Mouse (Mus musculus): ENCODE measurements around the gene Hoxc4. TPM values are rescaled to one million over a fixed set of nuclear protein-coding genes. Genes with fewer than 3 reads are reported as not detected.

The Hoxc4 gene
- polyA plus RNA-seq, 1 experiment from 2014 or later = 69.5 TPM

- WGBS = 0% methylated on average over 1 of the region's 1 CpGs
Measured at GRCm38 (mm10) chr15:102979936-102980335, 38.8 kb upstream of the Hoxc4 start.

DNA sequence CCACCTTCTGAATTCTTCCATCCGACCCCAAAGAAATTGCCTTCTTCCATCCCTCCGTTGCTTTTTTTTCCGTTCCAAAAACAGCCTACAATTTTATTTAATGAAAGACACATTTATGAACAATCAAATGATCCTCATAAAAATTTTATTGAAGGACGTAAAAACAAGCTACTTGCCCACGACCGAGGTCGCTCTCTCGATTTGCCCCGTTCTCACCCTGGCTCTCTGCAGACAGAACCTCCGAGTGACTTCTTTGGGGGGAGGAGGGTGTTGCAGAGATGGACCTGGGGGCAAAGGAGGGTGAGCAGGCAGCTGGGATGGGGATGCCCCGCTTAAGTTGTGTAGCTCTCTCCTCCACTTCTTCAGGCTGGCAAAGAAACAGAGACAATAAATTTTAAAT lies 38.4 kb upstream of the Hoxc4 start:
- WGBS = under 1% methylated on average over 11 of the region's 11 CpGs
- peak overlapping the region; percentile 92 for H3K4me3 ChIP-seq
- no peak for ATAC-seq (ENCODE audit: low FRiP score, low read depth)
- H3K27ac ChIP-seq = peak overlapping the region; percentile 95
- peaks cover 4% of the 10 kb centered on the region; the same call in 1 of the 2 replicates for H3K36me3 ChIP-seq
- no peaks in the 10 kb centered on the region for H3K9me3 ChIP-seq
- peaks cover 13% of the 10 kb centered on the region for H3K4me1 ChIP-seq
- H3K9ac ChIP-seq = peak overlapping the region; percentile 100
- H3K27me3 ChIP-seq (replicated peaks) = peaks cover 39% of the 10 kb centered on the region
- H3K4me2 ChIP-seq (replicated peaks) = peak overlapping the region; percentile 86

More at GRCm38 (mm10) chr15:102979936-102980335, 38.8 kb upstream of the Hoxc4 start:
- ATAC-seq (ENCODE audit: low FRiP score, low read depth) = no peak
- H3K9me3 ChIP-seq = no peaks in the 10 kb centered on the region
- peaks cover 4% of the 10 kb centered on the region; the same call in 1 of the 2 replicates for H3K36me3 ChIP-seq
- H3K4me1 ChIP-seq = peaks cover 10% of the 10 kb centered on the region
- H3K4me3 ChIP-seq = peak overlapping the region; percentile 92
- peak overlapping the region; percentile 100 for H3K9ac ChIP-seq
- H3K27ac ChIP-seq = peak overlapping the region; percentile 95
- H3K4me2 ChIP-seq (replicated peaks) = peak overlapping the region; percentile 86
- peaks cover 42% of the 10 kb centered on the region for H3K27me3 ChIP-seq (replicated peaks)

GRCm38 (mm10) chr15:102980912-102981311 lies 37.8 kb upstream of the Hoxc4 start:
- Histone ChIP-seq H3K36me3 (peaks cover 4% of the 10 kb centered on the region; the same call in 1 of the 2 replicates), H3K9ac (peak overlapping the region; percentile 100), H3K9me3 (no peaks in the 10 kb centered on the region), H3K4me2 (replicated peaks) (peak overlapping the region; percentile 86), H3K27me3 (replicated peaks) (peaks cover 39% of the 10 kb centered on the region), H3K4me1 (peaks cover 19% of the 10 kb centered on the region), H3K4me3 (peak overlapping the region; percentile 92), H3K27ac (peak overlapping the region; percentile 95)
- WGBS = 0% methylated on average over 14 of the region's 14 CpGs
- peak; percentile 5; the same call in 1 of the 2 replicates for ATAC-seq (ENCODE audit: low FRiP score, low read depth)

DNA sequence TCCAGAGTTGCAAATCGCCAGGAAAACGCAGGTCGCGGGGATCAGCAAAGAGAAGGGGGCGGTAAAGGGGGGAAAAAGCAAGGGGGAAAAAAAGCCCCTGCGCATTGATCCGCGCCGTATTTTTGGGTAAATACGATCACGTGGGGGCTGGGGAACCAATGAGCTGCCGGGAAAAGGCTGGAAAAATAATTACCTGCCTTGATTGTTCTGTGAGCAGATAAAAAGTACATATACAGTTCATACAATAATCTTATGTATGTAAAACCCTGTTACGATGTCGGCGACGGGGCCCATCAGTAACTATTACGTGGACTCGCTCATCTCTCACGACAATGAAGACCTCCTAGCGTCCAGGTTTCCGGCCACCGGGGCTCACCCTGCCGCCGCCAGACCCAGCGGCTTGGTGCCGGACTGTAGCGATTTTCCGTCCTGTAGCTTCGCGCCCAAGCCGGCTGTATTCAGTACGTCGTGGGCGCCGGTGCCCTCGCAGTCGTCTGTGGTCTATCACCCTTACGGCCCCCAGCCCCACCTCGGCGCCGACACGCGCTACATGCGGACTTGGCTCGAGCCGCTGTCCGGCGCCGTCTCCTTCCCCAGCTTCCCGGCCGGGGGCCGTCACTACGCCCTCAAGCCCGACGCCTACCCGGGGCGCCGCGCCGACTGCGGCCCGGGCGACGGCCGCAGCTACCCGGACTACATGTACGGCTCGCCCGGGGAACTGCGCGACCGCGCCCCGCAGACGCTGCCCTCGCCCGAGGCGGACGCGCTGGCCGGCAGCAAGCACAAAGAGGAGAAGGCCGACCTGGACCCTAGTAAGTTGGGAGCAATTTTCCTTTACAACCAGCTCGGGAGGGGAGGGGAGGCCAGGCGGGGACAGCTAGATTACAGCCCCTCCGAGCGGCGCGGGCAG lies 37.1 kb upstream of the Hoxc4 start:
- Histone ChIP-seq H3K27ac (peak overlapping the region; percentile 95), H3K4me1 (peaks cover 25% of the 10 kb centered on the region), H3K4me2 (replicated peaks) (peak overlapping the region; percentile 86), H3K27me3 (replicated peaks) (peaks cover 42% of the 10 kb centered on the region), H3K9me3 (no peaks in the 10 kb centered on the region), H3K4me3 (peak overlapping the region; percentile 92), H3K36me3 (peaks cover 4% of the 10 kb centered on the region; the same call in 1 of the 2 replicates), H3K9ac (peak overlapping the region; percentile 100)
- under 1% methylated on average over 88 of the region's 88 CpGs for WGBS
- 0 out of 2 replicates have a peak, but pooled peaks have one; percentile 11 for ATAC-seq (ENCODE audit: low FRiP score, low read depth)

- peak overlapping the region; percentile 100 for H3K9ac ChIP-seq
- H3K27me3 ChIP-seq (replicated peaks) = peaks cover 35% of the 10 kb centered on the region
- H3K4me1 ChIP-seq = peaks cover 35% of the 10 kb centered on the region
- H3K27ac ChIP-seq = peak overlapping the region; percentile 72
- H3K9me3 ChIP-seq = no peaks in the 10 kb centered on the region
- peak overlapping the region; percentile 86 for H3K4me2 ChIP-seq (replicated peaks)
- peak overlapping the region; percentile 92 for H3K4me3 ChIP-seq
- H3K36me3 ChIP-seq = peaks cover 4% of the 10 kb centered on the region; the same call in 1 of the 2 replicates
- ATAC-seq (ENCODE audit: low FRiP score, low read depth) = no peak
- 3% methylated on average over 12 of the region's 12 CpGs for WGBS
Measured at GRCm38 (mm10) chr15:102983716-102984115, 35.0 kb upstream of the Hoxc4 start.

GRCm38 (mm10) chr15:102984521-102984920 lies 34.2 kb upstream of the Hoxc4 start:
- Histone ChIP-seq H3K9ac (peak overlapping the region; percentile 100), H3K27me3 (replicated peaks) (peaks cover 35% of the 10 kb centered on the region), H3K4me1 (peaks cover 43% of the 10 kb centered on the region), H3K4me2 (replicated peaks) (peak overlapping the region; percentile 86), H3K27ac (peak overlapping the region; percentile 68; the same call in 1 of the 2 replicates), H3K9me3 (no peaks in the 10 kb centered on the region), H3K4me3 (peak overlapping the region; percentile 92), H3K36me3 (peaks cover 4% of the 10 kb centered on the region; the same call in 1 of the 2 replicates)
- 2% methylated on average over 10 of the region's 10 CpGs for WGBS
- no peak for ATAC-seq (ENCODE audit: low FRiP score, low read depth)

- Histone ChIP-seq H3K4me2 (replicated peaks) (peak overlapping the region; percentile 86), H3K36me3 (peaks cover 4% of the 10 kb centered on the region; the same call in 1 of the 2 replicates), H3K4me3 (peak overlapping the region; percentile 92), H3K9ac (peak overlapping the region; percentile 100), H3K4me1 (peaks cover 47% of the 10 kb centered on the region), H3K27ac (peak overlapping the region; percentile 68), H3K9me3 (no peaks in the 10 kb centered on the region), H3K27me3 (replicated peaks) (peaks cover 34% of the 10 kb centered on the region)
- WGBS = 4% methylated on average over 3 of the region's 3 CpGs
- ATAC-seq (ENCODE audit: low FRiP score, low read depth) = no peak
Measured at GRCm38 (mm10) chr15:102984925-102985324, 33.8 kb upstream of the Hoxc4 start.

DNA sequence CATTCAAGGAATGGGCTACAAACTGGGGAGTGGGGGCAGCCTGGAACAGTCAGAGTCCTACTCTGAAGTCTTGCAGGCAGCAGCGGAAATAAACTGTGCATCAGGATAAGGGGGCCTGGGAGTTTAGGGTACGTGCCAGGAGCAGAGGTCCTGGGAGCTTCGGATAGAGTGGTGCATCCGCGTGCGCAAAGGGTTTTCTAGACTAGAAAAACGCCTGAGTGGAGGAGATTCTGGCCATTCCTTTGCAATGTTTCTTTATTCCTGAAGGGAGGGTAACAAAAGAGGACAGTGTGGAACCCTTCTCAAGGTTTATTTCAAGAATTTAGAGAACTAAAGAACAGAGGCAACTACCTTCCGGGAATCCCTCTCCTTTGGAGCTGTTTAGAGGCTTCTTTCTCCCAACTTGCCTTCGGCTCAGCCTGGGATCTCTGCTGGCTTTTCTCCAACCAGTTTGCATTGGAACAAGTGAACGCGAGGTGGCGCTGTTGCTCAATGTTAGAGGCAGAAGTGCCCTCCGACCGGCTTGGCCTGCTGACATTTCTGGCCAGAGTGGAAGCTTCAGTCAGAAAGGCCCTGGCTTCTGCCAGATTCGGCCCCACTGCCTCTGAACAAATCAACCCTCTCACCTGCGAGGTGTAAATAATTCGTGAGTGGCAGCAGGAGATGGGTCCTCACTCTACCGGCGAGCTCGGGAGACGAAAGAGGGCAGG lies 31.5 kb upstream of the Hoxc4 start:
- peak overlapping the region; percentile 66; the same call in 1 of the 2 replicates for H3K27ac ChIP-seq
- H3K4me2 ChIP-seq (replicated peaks) = peak overlapping the region; percentile 86
- peaks cover 69% of the 10 kb centered on the region for H3K4me1 ChIP-seq
- ATAC-seq (ENCODE audit: low FRiP score, low read depth) = 0 out of 2 replicates have a peak, but pooled peaks have one; percentile 3
- peak overlapping the region; percentile 22; the same call in 1 of the 2 replicates for H3K4me3 ChIP-seq
- peak overlapping the region; percentile 100 for H3K9ac ChIP-seq
- 4% methylated on average over 21 of the region's 21 CpGs for WGBS
- H3K36me3 ChIP-seq = peaks cover 4% of the 10 kb centered on the region; the same call in 1 of the 2 replicates
- H3K27me3 ChIP-seq (replicated peaks) = peaks cover 32% of the 10 kb centered on the region
- H3K9me3 ChIP-seq = no peaks in the 10 kb centered on the region

DNA sequence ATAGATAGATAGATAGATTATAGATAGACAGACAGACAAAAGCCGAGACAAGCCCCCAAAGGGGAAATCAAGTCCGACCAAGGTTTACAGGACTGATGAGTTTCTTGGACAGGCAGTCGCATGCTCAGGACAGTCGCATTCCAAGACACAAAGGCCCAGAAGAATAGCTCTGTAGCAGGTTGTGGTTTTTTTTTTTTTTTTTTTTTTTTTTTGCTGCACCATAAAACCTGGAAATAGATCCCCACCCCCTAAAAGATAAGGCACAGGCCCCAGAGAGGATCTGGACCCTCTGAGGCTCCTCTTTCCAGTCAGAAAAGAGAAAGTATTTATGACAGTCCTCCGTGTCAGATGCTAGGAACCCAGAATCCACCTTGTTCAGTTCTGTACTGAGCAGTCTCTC lies 30.7 kb upstream of the Hoxc4 start:
- ATAC-seq (ENCODE audit: low FRiP score, low read depth) = no peak
- Histone ChIP-seq H3K36me3 (peaks cover 4% of the 10 kb centered on the region; the same call in 1 of the 2 replicates), H3K9me3 (no peaks in the 10 kb centered on the region), H3K4me1 (peaks cover 77% of the 10 kb centered on the region), H3K27ac (0 out of 2 replicates have a peak overlapping the region, but pooled peaks have one; percentile 16), H3K4me3 (no peak overlapping the region), H3K27me3 (replicated peaks) (peaks cover 35% of the 10 kb centered on the region), H3K9ac (peak overlapping the region; percentile 100), H3K4me2 (replicated peaks) (peak overlapping the region; percentile 86)
- 19% methylated on average over 5 of the region's 5 CpGs for WGBS

DNA sequence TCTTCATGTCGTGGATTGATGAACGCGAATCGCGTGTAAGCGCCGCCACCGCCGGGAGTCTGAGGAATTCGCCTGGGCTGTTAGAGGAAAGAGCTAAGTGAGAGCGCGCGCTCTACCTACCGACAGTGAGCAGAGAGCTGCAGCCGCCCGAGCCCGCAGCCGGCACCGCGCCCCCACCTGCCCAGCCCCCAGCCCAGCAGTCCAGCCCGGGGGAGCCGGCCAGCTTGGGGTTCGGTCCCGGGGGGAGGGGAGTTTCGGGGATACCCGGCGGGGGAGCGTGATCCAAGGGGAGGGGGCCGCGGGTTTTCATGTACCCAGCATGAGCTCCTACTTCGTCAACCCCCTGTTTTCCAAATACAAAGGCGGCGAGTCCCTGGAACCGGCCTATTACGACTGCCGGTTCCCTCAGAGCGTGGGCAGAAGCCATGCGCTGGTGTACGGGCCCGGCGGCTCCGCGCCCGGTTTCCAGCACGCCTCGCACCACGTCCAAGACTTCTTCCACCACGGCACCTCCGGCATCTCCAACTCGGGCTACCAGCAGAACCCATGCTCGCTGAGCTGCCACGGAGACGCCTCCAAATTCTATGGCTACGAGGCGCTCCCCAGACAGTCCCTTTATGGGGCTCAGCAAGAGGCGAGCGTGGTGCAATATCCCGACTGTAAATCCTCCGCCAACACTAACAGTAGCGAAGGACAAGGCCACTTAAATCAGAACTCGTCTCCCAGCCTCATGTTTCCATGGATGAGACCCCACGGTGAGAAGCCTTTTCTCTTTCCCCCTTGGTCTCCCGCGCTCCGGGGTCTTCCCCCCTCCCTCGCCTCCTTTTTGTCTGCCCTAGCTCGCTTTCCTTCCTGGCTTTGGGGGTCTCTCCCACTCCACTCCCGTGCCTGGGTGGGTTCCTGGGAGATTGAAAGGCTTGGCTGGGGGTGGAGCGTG lies 28.0 kb upstream of the Hoxc4 start, which contains the start of gene Hoxc8:
Gene Hoxc8, plus strand, starts transcription at position 147 of the 937 bp plus-strand sequence.
- H3K9ac ChIP-seq = peak within 1 kb of the TSS; percentile 91
- peak within 1 kb of the TSS; percentile 86 for H3K4me2 ChIP-seq (replicated peaks)
- H3K4me3 ChIP-seq = peak within 1 kb of the TSS; percentile 62
- peak; percentile 56 for ATAC-seq (ENCODE audit: low FRiP score, low read depth)
- WGBS = 1% methylated on average over 69 of the region's 69 CpGs
- H3K27me3 ChIP-seq (replicated peaks) = peaks cover 32% of the 10 kb centered on the region
- peaks cover 83% of the 10 kb centered on the region for H3K4me1 ChIP-seq
- no peaks in the 10 kb centered on the region for H3K9me3 ChIP-seq
- peak within 1 kb of the TSS; percentile 96 for H3K27ac ChIP-seq
- H3K36me3 ChIP-seq = no peaks in the 10 kb centered on the region

GRCm38 (mm10) chr15:102991782-102992181 lies 27.0 kb upstream of the Hoxc4 start:
- Histone ChIP-seq H3K27ac (peak overlapping the region; percentile 96), H3K36me3 (no peaks in the 10 kb centered on the region), H3K4me2 (replicated peaks) (peak overlapping the region; percentile 86), H3K9me3 (no peaks in the 10 kb centered on the region), H3K4me3 (peak overlapping the region; percentile 62), H3K9ac (peak overlapping the region; percentile 91), H3K4me1 (peaks cover 74% of the 10 kb centered on the region), H3K27me3 (replicated peaks) (peaks cover 27% of the 10 kb centered on the region)
- 2% methylated on average over 7 of the region's 7 CpGs for WGBS
- ATAC-seq (ENCODE audit: low FRiP score, low read depth) = no peak

Measured in neural tube, embryonic 12.5 days (tissue).